Mouse (Mus musculus): ENCODE data around the gene Ccdc158. TPM values are rescaled to one million over a fixed set of nuclear protein-coding genes. Genes with fewer than 3 reads are reported as not detected.

Gene Ccdc158
- polyA plus RNA-seq, 1 experiment from 2014 or later: 1.1 TPM

GRCm38 (mm10) chr5:92681861-92682260, 6.8 kb upstream of the Ccdc158 start:
- Histone ChIP-seq H3K27ac (ENCODE audit: low read depth, low read length) (no peak overlapping the region), H3K36me3 (ENCODE audit: control insufficient read depth, insufficient read depth, low read length) (no peaks in the 10 kb centered on the region), H3K9ac (ENCODE audit: low read length) (no peak overlapping the region), H3K4me1 (ENCODE audit: control insufficient read depth, insufficient read depth, low read length) (peaks cover 7% of the 10 kb centered on the region), H3K4me3 (ENCODE audit: low read depth, low read length) (no peak overlapping the region), H3K4me2 (no peak overlapping the region), H3K9me3 (ENCODE audit: control insufficient read depth, low read length) (no peaks in the 10 kb centered on the region), H3K27me3 (ENCODE audit: control insufficient read depth, insufficient read depth, low read length) (no peaks in the 10 kb centered on the region)
- ATAC-seq (ENCODE audit: low FRiP score): no peak
- DNase-seq (ENCODE audit: low spot score, missing footprints): peak; percentile 64
- WGBS: 80% methylated on average over 10 of the region's 10 CpGs

GRCm38 (mm10) chr5:92679441-92679840, 4.4 kb upstream of the Ccdc158 start:
- Histone ChIP-seq H3K9me3 (ENCODE audit: control insufficient read depth, low read length) (no peaks in the 10 kb centered on the region), H3K27me3 (ENCODE audit: control insufficient read depth, insufficient read depth, low read length) (no peaks in the 10 kb centered on the region; the same call in 1 of the 2 replicates), H3K9ac (ENCODE audit: low read length) (no peak overlapping the region), H3K27ac (ENCODE audit: low read depth, low read length) (no peak overlapping the region), H3K4me2 (no peak overlapping the region), H3K36me3 (ENCODE audit: control insufficient read depth, insufficient read depth, low read length) (no peaks in the 10 kb centered on the region), H3K4me1 (ENCODE audit: control insufficient read depth, insufficient read depth, low read length) (peaks cover 16% of the 10 kb centered on the region), H3K4me3 (ENCODE audit: low read depth, low read length) (no peak overlapping the region)
- DNase-seq (ENCODE audit: low spot score, missing footprints) (peak; percentile 93), ATAC-seq (ENCODE audit: low FRiP score) (no peak)
- WGBS: 32% methylated on average over 4 of the region's 4 CpGs

- Histone ChIP-seq H3K9me3 (ENCODE audit: control insufficient read depth, low read length) (no peaks in the 10 kb centered on the region), H3K4me3 (ENCODE audit: low read depth, low read length) (peak overlapping the region; percentile 40), H3K36me3 (ENCODE audit: control insufficient read depth, insufficient read depth, low read length) (no peaks in the 10 kb centered on the region), H3K27ac (ENCODE audit: low read depth, low read length) (no peak overlapping the region), H3K4me1 (ENCODE audit: control insufficient read depth, insufficient read depth, low read length) (peaks cover 9% of the 10 kb centered on the region), H3K9ac (ENCODE audit: low read length) (peak overlapping the region; percentile 14), H3K27me3 (ENCODE audit: control insufficient read depth, insufficient read depth, low read length) (no peaks in the 10 kb centered on the region; the same call in 1 of the 2 replicates), H3K4me2 (peak overlapping the region; percentile 67)
- 0% methylated on average over 9 of the region's 9 CpGs for WGBS
- ATAC-seq (ENCODE audit: low FRiP score): no peak
- DNase-seq (ENCODE audit: low spot score, missing footprints): no peak
These were observed 476 bp upstream of the Ccdc158 start for GRCm38 (mm10) chr5:92675574-92675920.

- Histone ChIP-seq H3K27me3 (ENCODE audit: control insufficient read depth, insufficient read depth, low read length) (no peaks in the 10 kb centered on the region), H3K9ac (ENCODE audit: low read length) (no peak overlapping the region), H3K4me1 (ENCODE audit: control insufficient read depth, insufficient read depth, low read length) (peaks cover 4% of the 10 kb centered on the region), H3K27ac (ENCODE audit: low read depth, low read length) (no peak overlapping the region), H3K9me3 (ENCODE audit: control insufficient read depth, low read length) (no peaks in the 10 kb centered on the region; the same call in 1 of the 2 replicates), H3K4me2 (no peak overlapping the region), H3K36me3 (ENCODE audit: control insufficient read depth, insufficient read depth, low read length) (no peaks in the 10 kb centered on the region), H3K4me3 (ENCODE audit: low read depth, low read length) (no peak overlapping the region)
- DNase-seq (ENCODE audit: low spot score, missing footprints) (no peak), ATAC-seq (ENCODE audit: low FRiP score) (no peak)
- WGBS: 84% methylated on average over 5 of the region's 5 CpGs
These were observed 8.2 kb downstream of the Ccdc158 start for GRCm38 (mm10) chr5:92666860-92667259.

GRCm38 (mm10) chr5:92664321-92664720, 10.8 kb downstream of the Ccdc158 start:
- Histone ChIP-seq H3K4me2 (no peak overlapping the region), H3K27ac (ENCODE audit: low read depth, low read length) (no peak overlapping the region), H3K4me1 (ENCODE audit: control insufficient read depth, insufficient read depth, low read length) (no peaks in the 10 kb centered on the region), H3K27me3 (ENCODE audit: control insufficient read depth, insufficient read depth, low read length) (no peaks in the 10 kb centered on the region), H3K36me3 (ENCODE audit: control insufficient read depth, insufficient read depth, low read length) (no peaks in the 10 kb centered on the region), H3K9me3 (ENCODE audit: control insufficient read depth, low read length) (no peaks in the 10 kb centered on the region; the same call in 1 of the 2 replicates), H3K9ac (ENCODE audit: low read length) (no peak overlapping the region), H3K4me3 (ENCODE audit: low read depth, low read length) (no peak overlapping the region)
- no peak for ATAC-seq (ENCODE audit: low FRiP score)
- WGBS: 73% methylated on average over 2 of the region's 2 CpGs
- no peak for DNase-seq (ENCODE audit: low spot score, missing footprints)

DNA sequence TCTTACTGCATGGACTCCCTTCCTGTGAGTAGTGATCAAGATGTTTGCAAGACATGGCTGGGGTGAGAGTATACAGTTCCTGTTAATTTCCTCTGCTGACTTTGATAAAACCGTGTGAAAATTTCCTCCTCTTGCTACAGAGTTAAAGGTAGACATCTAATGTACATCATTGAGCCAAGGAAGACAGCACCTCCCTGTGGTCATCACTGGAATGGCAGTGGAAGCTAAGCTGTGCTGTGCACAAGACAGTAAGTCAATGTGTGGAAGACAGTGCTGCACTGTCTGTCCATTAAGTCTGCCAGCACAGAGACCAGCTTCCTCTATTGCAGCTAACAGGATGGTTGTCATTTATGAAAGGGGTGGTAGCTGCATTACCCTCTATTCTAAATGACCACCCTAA, 18.8 kb downstream of the Ccdc158 start:
- Histone ChIP-seq H3K9me3 (ENCODE audit: control insufficient read depth, low read length) (no peaks in the 10 kb centered on the region), H3K27me3 (ENCODE audit: control insufficient read depth, insufficient read depth, low read length) (no peaks in the 10 kb centered on the region), H3K36me3 (ENCODE audit: control insufficient read depth, insufficient read depth, low read length) (no peaks in the 10 kb centered on the region), H3K27ac (ENCODE audit: low read depth, low read length) (no peak overlapping the region), H3K4me3 (ENCODE audit: low read depth, low read length) (no peak overlapping the region), H3K4me1 (ENCODE audit: control insufficient read depth, insufficient read depth, low read length) (no peaks in the 10 kb centered on the region), H3K9ac (ENCODE audit: low read length) (no peak overlapping the region), H3K4me2 (no peak overlapping the region)
- peak; percentile 93 for DNase-seq (ENCODE audit: low spot score, missing footprints)
- no peak; the same call in 1 of the 2 replicates for ATAC-seq (ENCODE audit: low FRiP score)
- WGBS: 21% methylated on average over 1 of the region's 1 CpGs

DNA sequence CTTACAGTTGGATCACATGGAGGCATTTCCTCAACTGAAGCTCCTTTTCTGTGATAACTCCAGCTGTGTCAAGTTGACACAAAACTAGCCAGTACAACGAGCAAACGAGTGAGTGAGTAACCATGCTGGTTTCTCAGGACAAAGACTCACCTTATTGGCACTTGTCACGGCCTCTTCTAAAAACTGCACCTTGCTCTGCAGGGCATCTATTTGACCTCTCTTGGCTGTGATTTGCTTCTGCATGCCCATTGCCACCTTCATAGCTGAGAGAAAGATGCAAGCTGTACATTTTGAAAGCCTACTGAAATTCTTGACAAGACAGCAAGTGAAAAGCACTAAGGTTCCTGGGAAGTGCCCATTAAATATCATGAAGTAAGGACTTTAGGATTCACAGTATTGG, 34.2 kb downstream of the Ccdc158 start:
- Histone ChIP-seq H3K36me3 (ENCODE audit: control insufficient read depth, insufficient read depth, low read length) (no peaks in the 10 kb centered on the region), H3K27ac (ENCODE audit: low read depth, low read length) (no peak overlapping the region), H3K4me2 (no peak overlapping the region), H3K9me3 (ENCODE audit: control insufficient read depth, low read length) (no peaks in the 10 kb centered on the region), H3K27me3 (ENCODE audit: control insufficient read depth, insufficient read depth, low read length) (no peaks in the 10 kb centered on the region), H3K4me3 (ENCODE audit: low read depth, low read length) (no peak overlapping the region), H3K4me1 (ENCODE audit: control insufficient read depth, insufficient read depth, low read length) (no peaks in the 10 kb centered on the region), H3K9ac (ENCODE audit: low read length) (no peak overlapping the region)
- no peak for DNase-seq (ENCODE audit: low spot score, missing footprints)
- 76% methylated on average over 3 of the region's 3 CpGs for whole genome bisulfite sequencing
- ATAC-seq (ENCODE audit: low FRiP score): no peak

DNA sequence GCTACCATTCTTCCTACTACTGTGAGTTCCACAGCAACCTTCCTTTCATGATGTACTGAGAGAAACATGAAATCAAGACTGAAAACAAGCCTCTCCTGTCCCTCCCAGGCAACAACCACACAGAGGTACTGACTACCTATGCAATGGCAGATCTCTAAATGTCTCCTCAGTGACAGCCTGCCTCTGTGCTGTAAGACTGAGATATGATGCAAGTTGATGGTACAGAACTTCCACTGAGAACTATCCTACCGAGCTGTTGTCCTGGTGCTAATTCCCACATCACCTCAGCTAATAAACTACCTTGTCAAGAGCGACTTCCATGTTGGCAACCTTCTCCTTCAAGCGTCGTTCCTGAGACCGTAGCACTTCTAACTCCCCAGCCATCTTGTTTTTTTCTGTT, 39.2 kb downstream of the Ccdc158 start:
- Histone ChIP-seq H3K4me3 (ENCODE audit: low read depth, low read length) (no peak overlapping the region), H3K36me3 (ENCODE audit: control insufficient read depth, insufficient read depth, low read length) (no peaks in the 10 kb centered on the region), H3K4me2 (no peak overlapping the region), H3K27ac (ENCODE audit: low read depth, low read length) (no peak overlapping the region), H3K9me3 (ENCODE audit: control insufficient read depth, low read length) (no peaks in the 10 kb centered on the region), H3K27me3 (ENCODE audit: control insufficient read depth, insufficient read depth, low read length) (no peaks in the 10 kb centered on the region), H3K4me1 (ENCODE audit: control insufficient read depth, insufficient read depth, low read length) (no peaks in the 10 kb centered on the region), H3K9ac (ENCODE audit: low read length) (no peak overlapping the region)
- DNase-seq (ENCODE audit: low spot score, missing footprints) (no peak), ATAC-seq (ENCODE audit: low FRiP score) (no peak)
- 82% methylated on average over 5 of the region's 5 CpGs for WGBS

GRCm38 (mm10) chr5:92634916-92635315, 40.2 kb downstream of the Ccdc158 start:
- H3K4me3 ChIP-seq (ENCODE audit: low read depth, low read length): no peak overlapping the region
- no peak overlapping the region for H3K9ac ChIP-seq (ENCODE audit: low read length)
- H3K4me2 ChIP-seq: no peak overlapping the region
- H3K4me1 ChIP-seq (ENCODE audit: control insufficient read depth, insufficient read depth, low read length): no peaks in the 10 kb centered on the region
- H3K27me3 ChIP-seq (ENCODE audit: control insufficient read depth, insufficient read depth, low read length): no peaks in the 10 kb centered on the region
- H3K36me3 ChIP-seq (ENCODE audit: control insufficient read depth, insufficient read depth, low read length): no peaks in the 10 kb centered on the region
- H3K27ac ChIP-seq (ENCODE audit: low read depth, low read length): no peak overlapping the region
- ATAC-seq (ENCODE audit: low FRiP score) (no peak), DNase-seq (ENCODE audit: low spot score, missing footprints) (no peak)
- no peaks in the 10 kb centered on the region for H3K9me3 ChIP-seq (ENCODE audit: control insufficient read depth, low read length)
- WGBS: 79% methylated on average over 3 of the region's 3 CpGs

GRCm38 (mm10) chr5:92633526-92633925, 41.5 kb downstream of the Ccdc158 start:
- no peak for ATAC-seq (ENCODE audit: low FRiP score)
- no peak overlapping the region for H3K27ac ChIP-seq (ENCODE audit: low read depth, low read length)
- DNase-seq (ENCODE audit: low spot score, missing footprints): no peak

More at GRCm38 (mm10) chr5:92633526-92633925, 41.5 kb downstream of the Ccdc158 start:
- WGBS: 64% methylated on average over 4 of the region's 4 CpGs
- no peaks in the 10 kb centered on the region for H3K27me3 ChIP-seq (ENCODE audit: control insufficient read depth, insufficient read depth, low read length)
- H3K4me3 ChIP-seq (ENCODE audit: low read depth, low read length): no peak overlapping the region
- no peaks in the 10 kb centered on the region for H3K9me3 ChIP-seq (ENCODE audit: control insufficient read depth, low read length)
- H3K4me2 ChIP-seq: no peak overlapping the region
- no peaks in the 10 kb centered on the region for H3K4me1 ChIP-seq (ENCODE audit: control insufficient read depth, insufficient read depth, low read length)
- H3K9ac ChIP-seq (ENCODE audit: low read length): no peak overlapping the region
- no peaks in the 10 kb centered on the region for H3K36me3 ChIP-seq (ENCODE audit: control insufficient read depth, insufficient read depth, low read length)

All from midbrain, embryonic 11.5 days (tissue).